13 mouse cellular contexts compared by ENCODE assay signal in genomic region chrX:12047223-12047911, GRCm38 (mm10).
DNase-seq lines count a peak whose midpoint lies in the region; ATAC-seq and TF ChIP-seq lines count a peak whose summit lies in the region.
"Had no signal": no experiment of that assay in that cellular context is flagged by ENCODE, and none has a peak within 500 bp of the region (broad histone marks: within the 10 kb centered on the region; RNA-seq: fewer than 3 reads in every experiment).

No protein-coding gene starts in this region.

- H3K4me1 ChIP-seq in midbrain, embryonic 11.5 days (ENCODE audit: control insufficient read depth, insufficient read depth, low read length): peaks cover 3% of the 10 kb centered on the region
- H3K4me1 ChIP-seq in midbrain, embryonic 10.5 days: peaks cover 28% of the 10 kb centered on the region
- H3K4me1 ChIP-seq in forebrain, embryonic 15.5 days: peaks cover 14% of the 10 kb centered on the region
- H3K4me1 ChIP-seq in midbrain, postnatal 0 days (ENCODE audit: insufficient read depth, low read length): no peaks in the 10 kb centered on the region
- H3K4me1 ChIP-seq in heart, embryonic 11.5 days (ENCODE audit: control insufficient read depth, insufficient read depth, low read length): peaks cover 2% of the 10 kb centered on the region; the same call in 1 of the 2 replicates

- peak; percentile 26 for DNase-seq in adrenal gland, postnatal 14 days
- DNase-seq in adrenal gland, postnatal 4 days (ENCODE audit: low spot score in 2 of 2): no peak
- peak; percentile 85 for DNase-seq in midbrain, embryonic 11.5 days (ENCODE audit: low spot score, missing footprints)
- no peak for DNase-seq in midbrain, embryonic 10.5 days (ENCODE audit: low spot score)
- peak; percentile 44 for DNase-seq in midbrain, postnatal 0 days (ENCODE audit: low spot score)
- no peak for DNase-seq in urinary bladder, postnatal 14 days (ENCODE audit: low spot score)
- DNase-seq: kidney, adult 11 months; layer of hippocampus, postnatal 36 days; liver, postnatal 0 days had no signal

- no peaks in the 10 kb centered on the region for H3K36me3 ChIP-seq in midbrain, embryonic 11.5 days (ENCODE audit: control insufficient read depth, insufficient read depth, low read length)
- H3K36me3 ChIP-seq in midbrain, embryonic 10.5 days: peaks cover 85% of the 10 kb centered on the region
- H3K36me3 ChIP-seq in forebrain, embryonic 15.5 days: peaks cover 7% of the 10 kb centered on the region; the same call in 1 of the 2 replicates
- no peaks in the 10 kb centered on the region for H3K36me3 ChIP-seq in midbrain, postnatal 0 days (ENCODE audit: insufficient read depth, low read length)
- H3K36me3 ChIP-seq in heart, embryonic 11.5 days (ENCODE audit: control insufficient read depth, insufficient read depth, low read length): 0 out of 2 replicates have a peak, but pooled peaks cover 7% of the 10 kb centered on the region

- no peak overlapping the region for H3K27ac ChIP-seq in midbrain, embryonic 11.5 days (ENCODE audit: low read depth, low read length)
- no peak overlapping the region for H3K27ac ChIP-seq in midbrain, embryonic 10.5 days (replicated peaks)
- peak overlapping the region; percentile 60 for H3K27ac ChIP-seq in forebrain, embryonic 15.5 days (replicated peaks)
- no peak overlapping the region for H3K27ac ChIP-seq in midbrain, postnatal 0 days (ENCODE audit: low read depth, low read length)
- no peak overlapping the region for H3K27ac ChIP-seq in heart, embryonic 11.5 days (ENCODE audit: low read depth, low read length)
- H3K27ac ChIP-seq: heart, embryonic 13.5 days had no signal

- H3K4me2 ChIP-seq in midbrain, embryonic 11.5 days: no peak overlapping the region
- no peak overlapping the region for H3K4me2 ChIP-seq in forebrain, embryonic 15.5 days (replicated peaks)
- H3K4me2 ChIP-seq in midbrain, postnatal 0 days (ENCODE audit: low read depth, low read length, poor library complexity, severe bottlenecking): no peak overlapping the region
- no peak overlapping the region for H3K4me2 ChIP-seq in heart, embryonic 11.5 days
- H3K4me2 ChIP-seq: heart, embryonic 13.5 days had no signal

- no peak overlapping the region for H3K9ac ChIP-seq in midbrain, embryonic 11.5 days (ENCODE audit: low read length)
- no peak overlapping the region for H3K9ac ChIP-seq in forebrain, embryonic 15.5 days (replicated peaks)
- 0 out of 2 replicates have a peak overlapping the region, but pooled peaks have one; percentile 24 for H3K9ac ChIP-seq in midbrain, postnatal 0 days (replicated peaks; ENCODE audit: low read length, poor library complexity, severe bottlenecking)
- H3K9ac ChIP-seq in heart, embryonic 11.5 days (ENCODE audit: low read depth, low read length): no peak overlapping the region
- H3K9ac ChIP-seq: heart, embryonic 13.5 days; liver, postnatal 0 days had no signal

- 0 out of 2 replicates have a peak, but pooled peaks cover 2% of the 10 kb centered on the region for H3K27me3 ChIP-seq in midbrain, embryonic 11.5 days (ENCODE audit: control insufficient read depth, insufficient read depth, low read length)
- H3K27me3 ChIP-seq in midbrain, embryonic 10.5 days (ENCODE audit: low read depth, poor library complexity, severe bottlenecking): peaks cover 87% of the 10 kb centered on the region
- no peaks in the 10 kb centered on the region for H3K27me3 ChIP-seq in forebrain, embryonic 15.5 days
- H3K27me3 ChIP-seq in midbrain, postnatal 0 days (ENCODE audit: insufficient read depth, low read length): no peaks in the 10 kb centered on the region
- peaks cover 3% of the 10 kb centered on the region; the same call in 1 of the 2 replicates for H3K27me3 ChIP-seq in heart, embryonic 11.5 days (ENCODE audit: control insufficient read depth, insufficient read depth, low read length)

- ATAC-seq in midbrain, embryonic 11.5 days (ENCODE audit: low FRiP score): peak; percentile 71; the same call in 1 of the 2 replicates
- peak; percentile 84 for ATAC-seq in forebrain, embryonic 15.5 days (replicated peaks)
- no peak for ATAC-seq in midbrain, postnatal 0 days (ENCODE audit: low FRiP score)
- ATAC-seq in heart, embryonic 11.5 days (replicated peaks; ENCODE audit: insufficient number of reproducible peaks, low FRiP score, low TSS enrichment): no peak
- ATAC-seq: liver, postnatal 0 days had no signal

- no peaks in the 10 kb centered on the region for H3K9me3 ChIP-seq in midbrain, embryonic 11.5 days (ENCODE audit: control insufficient read depth, low read length)
- H3K9me3 ChIP-seq in midbrain, embryonic 10.5 days (replicated peaks): no peaks in the 10 kb centered on the region
- H3K9me3 ChIP-seq in forebrain, embryonic 15.5 days: no peaks in the 10 kb centered on the region
- H3K9me3 ChIP-seq in midbrain, postnatal 0 days (ENCODE audit: low read length): no peaks in the 10 kb centered on the region
- H3K9me3 ChIP-seq in heart, embryonic 11.5 days (replicated peaks; ENCODE audit: control insufficient read depth, low read length): no peaks in the 10 kb centered on the region
- H3K9me3 ChIP-seq: heart, embryonic 13.5 days had no signal

- no peak for TF ChIP-seq CTCF in midbrain, postnatal 0 days (IDR thresholded peaks at IDR 0.05)

- H3K4me3 ChIP-seq in midbrain, embryonic 11.5 days (ENCODE audit: low read depth, low read length): no peak overlapping the region
- H3K4me3 ChIP-seq in midbrain, embryonic 10.5 days: no peak overlapping the region
- H3K4me3 ChIP-seq in forebrain, embryonic 15.5 days: no peak overlapping the region
- no peak overlapping the region for H3K4me3 ChIP-seq in midbrain, postnatal 0 days (ENCODE audit: low read depth, low read length)
- no peak overlapping the region for H3K4me3 ChIP-seq in heart, embryonic 11.5 days (ENCODE audit: low read depth, low read length)
- H3K4me3 ChIP-seq: erythroblast, embryonic 14.5 days; heart, embryonic 13.5 days had no signal

- 31% methylated on average over 16 of the region's 16 CpGs for WGBS in midbrain, embryonic 11.5 days
- WGBS in midbrain, embryonic 10.5 days: 30% methylated on average over 16 of the region's 16 CpGs
- 17% methylated on average over 15 of the region's 16 CpGs for WGBS in forebrain, embryonic 15.5 days
- WGBS in midbrain, postnatal 0 days: 22% methylated on average over 14 of the region's 16 CpGs
- WGBS in heart, embryonic 11.5 days (ENCODE audit: insufficient replicate concordance): 41% methylated on average over 16 of the region's 16 CpGs

Comparison
In these comparisons a context has a peak if more than half of its experiments do, and no peak if none do; other contexts are left out.
1. DNase-seq: peak in adrenal gland, postnatal 14 days (single experiment), midbrain, embryonic 11.5 days (single experiment) and midbrain, postnatal 0 days (single experiment); none in adrenal gland, postnatal 4 days (0 of 2), midbrain, embryonic 10.5 days (single experiment) and urinary bladder, postnatal 14 days (single experiment).
2. ATAC-seq: peak in midbrain, embryonic 11.5 days (single experiment) and forebrain, embryonic 15.5 days (single experiment); none in midbrain, postnatal 0 days (single experiment) and heart, embryonic 11.5 days (single experiment).